Mouse (Mus musculus): ENCODE measurements at regions not wholly inside any gene's neighbourhood (a gene's known extent, or its start where the extent isn't known, plus 50 kb on each side); places are given as distances from the start of the nearest gene placed in this dataset.

DNA sequence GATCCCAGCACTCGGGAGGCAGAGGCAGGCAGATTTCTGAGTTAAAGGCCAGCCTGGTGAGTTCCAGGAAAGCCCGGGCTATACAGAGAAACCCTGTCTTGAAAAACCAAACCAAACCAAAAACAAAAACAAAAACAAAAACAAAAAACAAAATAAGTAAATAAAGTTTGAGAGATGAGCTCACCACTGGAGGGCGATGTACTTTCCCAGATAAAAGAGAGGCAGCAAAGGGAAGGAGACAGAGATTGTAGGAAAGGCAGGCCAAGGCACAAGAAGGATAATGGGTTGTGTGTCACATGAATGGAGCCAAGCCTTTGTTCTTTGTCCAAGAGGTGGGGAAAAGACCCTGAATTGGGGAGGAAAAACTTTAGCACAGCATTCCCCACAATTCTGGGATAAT, 67.6 kb upstream of the Tmem92 start:
- TF ChIP-seq CTCF (IDR thresholded peaks at IDR 0.05; ENCODE audit: low read depth, low read length) (no peak), POLR2A (IDR thresholded peaks at IDR 0.05; ENCODE audit: extremely low read depth, insufficient read depth, low read length) (no peak)
